Mouse (Mus musculus) kidney, adult 18-20 months (tissue): ENCODE results near the gene Gm4969.

Source experiments
- DNase-seq: peaks from one replicate; pipeline ENCODE4 v3.0.0; 2021

The Gm4969 gene

GRCm38 (mm10) chr7:19136168-19136567 lies 18.0 kb upstream of the Gm4969 start:
- DNase-seq: no peak

GRCm38 (mm10) chr7:19131324-19131848 lies 13.2 kb upstream of the Gm4969 start:
- peak; percentile 95 for DNase-seq

GRCm38 (mm10) chr7:19130657-19131056 lies 12.5 kb upstream of the Gm4969 start:
- DNase-seq: no peak

- no peak for DNase-seq
Observed at GRCm38 (mm10) chr7:19129396-19129795, 11.2 kb upstream of the Gm4969 start.

GRCm38 (mm10) chr7:19127744-19128143 lies 9.6 kb upstream of the Gm4969 start:
- DNase-seq: no peak

GRCm38 (mm10) chr7:19124713-19125112 lies 6.5 kb upstream of the Gm4969 start:
- peak; percentile 31 for DNase-seq

GRCm38 (mm10) chr7:19121686-19122085 lies 3.5 kb upstream of the Gm4969 start:
- peak; percentile 43 for DNase-seq

GRCm38 (mm10) chr7:19119631-19120429 lies 1.7 kb upstream of the Gm4969 start, which contains the start of gene Fbxo46:
TSS of gene Fbxo46 (plus strand) at chr7:19119859.
- DNase-seq: peak; percentile 91

GRCm38 (mm10) chr7:19119083-19119482 lies 915 bp upstream of the Gm4969 start:
- DNase-seq: no peak

- DNase-seq: no peak
Observed at GRCm38 (mm10) chr7:19109565-19109964, 8.6 kb downstream of the Gm4969 start.

GRCm38 (mm10) chr7:19107436-19107835 lies 10.7 kb downstream of the Gm4969 start:
- no peak for DNase-seq

GRCm38 (mm10) chr7:19104486-19104885 lies 13.7 kb downstream of the Gm4969 start:
- DNase-seq: no peak

- no peak for DNase-seq
Observed at GRCm38 (mm10) chr7:19103741-19104140, 14.4 kb downstream of the Gm4969 start.

- no peak for DNase-seq
Observed at GRCm38 (mm10) chr7:19100290-19100689, 17.9 kb downstream of the Gm4969 start.

- no peak for DNase-seq
Observed at GRCm38 (mm10) chr7:19098811-19099210, 19.4 kb downstream of the Gm4969 start.

GRCm38 (mm10) chr7:19097863-19098262 lies 20.3 kb downstream of the Gm4969 start:
- no peak for DNase-seq

- no peak for DNase-seq
Observed at GRCm38 (mm10) chr7:19097217-19097616, 21.0 kb downstream of the Gm4969 start.

- DNase-seq: no peak
Observed at GRCm38 (mm10) chr7:19096421-19096976, 21.7 kb downstream of the Gm4969 start.

GRCm38 (mm10) chr7:19095751-19096110 lies 22.4 kb downstream of the Gm4969 start:
- DNase-seq: peak; percentile 55

GRCm38 (mm10) chr7:19094826-19095750 lies 23.1 kb downstream of the Gm4969 start:
- DNase-seq: peak; percentile 70

- DNase-seq: no peak
Observed at GRCm38 (mm10) chr7:19094471-19094825, 23.7 kb downstream of the Gm4969 start, which contains the start of gene Six5. TSS of gene Six5 (plus strand) at chr7:19094594.

- DNase-seq: peak; percentile 96
Observed at GRCm38 (mm10) chr7:19093537-19094385, 24.4 kb downstream of the Gm4969 start.
